ENCODE assay signal across 8 mouse cellular contexts in genomic region chr1:134454904-134455824, GRCm38 (mm10). TPM values are rescaled to one million over a fixed set of nuclear protein-coding genes. Genes with fewer than 3 reads are reported as not detected.
DNase-seq lines count a peak whose midpoint lies in the region; ATAC-seq and TF ChIP-seq lines count a peak whose summit lies in the region.

Klhl12 (plus strand) TSS chr1:134455531.

- H3K4me1 ChIP-seq in erythroblast, embryonic 14.5 days (ENCODE audit: control insufficient read depth): peaks cover 61% of the 10 kb centered on the region
- peaks cover 4% of the 10 kb centered on the region for H3K4me1 ChIP-seq in heart, embryonic 12.5 days (replicated peaks)
- H3K4me1 ChIP-seq in kidney, postnatal 0 days (replicated peaks; ENCODE audit: insufficient read depth, low read length): peaks cover 11% of the 10 kb centered on the region; the same call in 1 of the 2 replicates
- H3K4me1 ChIP-seq in liver, embryonic 11.5 days (replicated peaks; ENCODE audit: control insufficient read depth, insufficient read depth, low read length): peaks cover 14% of the 10 kb centered on the region
- H3K4me1 ChIP-seq in stomach, embryonic 14.5 days (ENCODE audit: control insufficient read depth, insufficient read depth, low read length): peaks cover 10% of the 10 kb centered on the region; the same call in 1 of the 2 replicates

- H3K9me3 ChIP-seq in erythroblast, embryonic 14.5 days (ENCODE audit: control insufficient read depth, low read length): no peaks in the 10 kb centered on the region
- no peaks in the 10 kb centered on the region for H3K9me3 ChIP-seq in heart, embryonic 12.5 days (replicated peaks)
- H3K9me3 ChIP-seq in kidney, postnatal 0 days (replicated peaks; ENCODE audit: low read length): no peaks in the 10 kb centered on the region
- no peaks in the 10 kb centered on the region for H3K9me3 ChIP-seq in liver, embryonic 11.5 days (ENCODE audit: control insufficient read depth, low read length)
- no peaks in the 10 kb centered on the region for H3K9me3 ChIP-seq in stomach, embryonic 14.5 days (ENCODE audit: control insufficient read depth, low read depth, low read length)

- H3K9ac ChIP-seq in heart, embryonic 12.5 days: peak within 1 kb of the TSS; percentile 79
- H3K9ac ChIP-seq in kidney, postnatal 0 days (ENCODE audit: low read depth, low read length): peak within 1 kb of the TSS; percentile 96
- peak within 1 kb of the TSS; percentile 93 for H3K9ac ChIP-seq in liver, embryonic 11.5 days (ENCODE audit: low read depth, low read length)
- peak within 1 kb of the TSS; percentile 72 for H3K9ac ChIP-seq in stomach, embryonic 14.5 days (replicated peaks; ENCODE audit: low read depth, low read length)

- H3K79me3 ChIP-seq in C2C12 (ENCODE audit: low read depth): peaks cover 2% of the 10 kb centered on the region

- WGBS in heart, embryonic 12.5 days: under 1% methylated on average over 61 of the region's 61 CpGs
- WGBS in kidney, postnatal 0 days: 1% methylated on average over 54 of the region's 61 CpGs
- under 1% methylated on average over 61 of the region's 61 CpGs for WGBS in liver, embryonic 11.5 days
- under 1% methylated on average over 57 of the region's 61 CpGs for WGBS in stomach, embryonic 14.5 days

- no peak for TF ChIP-seq CTCF in C2C12 (IDR thresholded peaks at IDR 0.05; ENCODE audit: control insufficient read depth, insufficient read depth, insufficient read length)
- peak; percentile 29; the same call in 1 of the 2 replicates for TF ChIP-seq CTCF in brain, embryonic 14.5 days (IDR thresholded peaks at IDR 0.05; ENCODE audit: borderline replicate concordance, extremely low read depth, insufficient read depth, insufficient read length)
- no peak for TF ChIP-seq CTCF in kidney, postnatal 0 days (IDR thresholded peaks at IDR 0.05; ENCODE audit: low read depth)

- H3ac ChIP-seq in C2C12 (ENCODE audit: control insufficient read depth, insufficient read length, low read depth): peak within 1 kb of the TSS; percentile 100

- H3K4me2 ChIP-seq in heart, embryonic 12.5 days: peak within 1 kb of the TSS; percentile 82
- peak within 1 kb of the TSS; percentile 84 for H3K4me2 ChIP-seq in kidney, postnatal 0 days (ENCODE audit: low read length)
- H3K4me2 ChIP-seq in liver, embryonic 11.5 days: peak within 1 kb of the TSS; percentile 86
- H3K4me2 ChIP-seq in stomach, embryonic 14.5 days (replicated peaks; ENCODE audit: low read depth, low read length): peak within 1 kb of the TSS; percentile 69

- H3K27me3 ChIP-seq in C2C12 (ENCODE audit: control insufficient read depth, insufficient read depth, insufficient read length): no peaks in the 10 kb centered on the region
- no peaks in the 10 kb centered on the region for H3K27me3 ChIP-seq in erythroblast, embryonic 14.5 days (ENCODE audit: control insufficient read depth)
- no peaks in the 10 kb centered on the region for H3K27me3 ChIP-seq in heart, embryonic 12.5 days (replicated peaks)
- no peaks in the 10 kb centered on the region for H3K27me3 ChIP-seq in kidney, postnatal 0 days (ENCODE audit: insufficient read depth, low read length)
- no peaks in the 10 kb centered on the region for H3K27me3 ChIP-seq in liver, embryonic 11.5 days (replicated peaks; ENCODE audit: control insufficient read depth, insufficient read depth, low read length)
- H3K27me3 ChIP-seq in stomach, embryonic 14.5 days (ENCODE audit: control insufficient read depth, insufficient read depth, low read length): no peaks in the 10 kb centered on the region

- ATAC-seq in heart, embryonic 12.5 days (ENCODE audit: insufficient number of reproducible peaks, low FRiP score): peak; percentile 97
- peak; percentile 97 for ATAC-seq in kidney, postnatal 0 days (replicated peaks; ENCODE audit: low FRiP score, low read depth)
- peak; percentile 91 for ATAC-seq in liver, embryonic 11.5 days (replicated peaks; ENCODE audit: low FRiP score)
- peak; percentile 94 for ATAC-seq in stomach, embryonic 14.5 days (ENCODE audit: insufficient number of reproducible peaks, insufficient read depth, low FRiP score, low read depth)

- H3K4me3 ChIP-seq in C2C12 (ENCODE audit: insufficient read depth, poor library complexity, severe bottlenecking): peak within 1 kb of the TSS; percentile 72
- peak within 1 kb of the TSS; percentile 87 for H3K4me3 ChIP-seq in erythroblast, embryonic 14.5 days (replicated peaks)
- H3K4me3 ChIP-seq in heart, embryonic 12.5 days: peak within 1 kb of the TSS; percentile 72
- H3K4me3 ChIP-seq in kidney, postnatal 0 days (replicated peaks; ENCODE audit: low read depth, low read length): peak within 1 kb of the TSS; percentile 94
- H3K4me3 ChIP-seq in liver, embryonic 11.5 days (ENCODE audit: low read depth, low read length): peak within 1 kb of the TSS; percentile 93
- peak within 1 kb of the TSS; percentile 97 for H3K4me3 ChIP-seq in stomach, embryonic 14.5 days (ENCODE audit: low read depth, low read length)

- H3K27ac ChIP-seq in heart, embryonic 12.5 days (ENCODE audit: poor library complexity, severe bottlenecking): peak within 1 kb of the TSS; percentile 65
- peak within 1 kb of the TSS; percentile 81 for H3K27ac ChIP-seq in kidney, postnatal 0 days
- peak within 1 kb of the TSS; percentile 59 for H3K27ac ChIP-seq in liver, embryonic 11.5 days (ENCODE audit: low read depth, low read length)
- peak within 1 kb of the TSS; percentile 72; the same call in 1 of the 2 replicates for H3K27ac ChIP-seq in stomach, embryonic 14.5 days (ENCODE audit: low read length)

- H3K79me2 ChIP-seq in C2C12 (ENCODE audit: control insufficient read depth, insufficient read depth): peaks cover 11% of the 10 kb centered on the region

- DNase-seq in brain, embryonic 14.5 days (ENCODE audit: low read depth): peak; percentile 97
- DNase-seq in kidney, postnatal 0 days (ENCODE audit: low spot score): peak; percentile 85
- DNase-seq in liver, embryonic 11.5 days (ENCODE audit: low spot score): peak; percentile 99
- DNase-seq in naive thymus-derived CD4-positive, alpha-beta T cell, adult 2 months (ENCODE audit: low read depth): peak; percentile 97

- H3K36me3 ChIP-seq in C2C12 (ENCODE audit: control insufficient read depth, insufficient read depth): no peaks in the 10 kb centered on the region
- H3K36me3 ChIP-seq in erythroblast, embryonic 14.5 days (ENCODE audit: control insufficient read depth): peaks cover 34% of the 10 kb centered on the region
- H3K36me3 ChIP-seq in heart, embryonic 12.5 days: peaks cover 16% of the 10 kb centered on the region
- H3K36me3 ChIP-seq in kidney, postnatal 0 days (ENCODE audit: insufficient read depth, low read length): no peaks in the 10 kb centered on the region
- peaks cover 6% of the 10 kb centered on the region for H3K36me3 ChIP-seq in liver, embryonic 11.5 days (ENCODE audit: control insufficient read depth, insufficient read depth, low read length)
- peaks cover 14% of the 10 kb centered on the region for H3K36me3 ChIP-seq in stomach, embryonic 14.5 days (ENCODE audit: control insufficient read depth, insufficient read depth, low read length)

- TF ChIP-seq POLR2A in brain, embryonic 14.5 days (IDR thresholded peaks at IDR 0.05; ENCODE audit: borderline replicate concordance, extremely low read depth, insufficient read depth, insufficient read length, poor library complexity, severe bottlenecking): peak; percentile 79

TF ChIP-seq in C2C12, 6 proteins besides CTCF, POLR2A, EP300 and RAD21:
- no peak for TF ChIP-seq MAX (IDR thresholded peaks at IDR 0.05)
- TF ChIP-seq CEBPB (IDR thresholded peaks at IDR 0.05; ENCODE audit: low read depth): peak; percentile 81

RNA-seq across cellular contexts. Expression of gene Klhl12, which starts in this region (rescaled TPM):
- polyA plus RNA-seq in C2C12 (2012; fragmentation: generic; extraction: Trizol): 6.5 TPM
- 22.5 and 24.9 TPM in 2 replicates for polyA plus RNA-seq in brain, embryonic 14.5 days (2012; rRNA removed)
- 0.63 and 1.1 TPM in 2 replicates for polyA plus RNA-seq in erythroblast, embryonic 14.5 days (2012)
- polyA plus RNA-seq in heart, embryonic 12.5 days (2016; fragmentation: Nextera tagmentation; extraction: Ambion mirVana): 18.8 and 20.4 TPM in 2 replicates
- 17.8 and 21.2 TPM in 2 replicates for polyA plus RNA-seq in kidney, postnatal 0 days (2015; fragmentation: Nextera tagmentation; extraction: Ambion mirVana)
- polyA plus RNA-seq in liver, embryonic 11.5 days (2014; fragmentation: Nextera tagmentation; extraction: Ambion mirVana): 44.5 and 46.0 TPM in 2 replicates
- polyA plus RNA-seq in stomach, embryonic 14.5 days (2014; fragmentation: Nextera tagmentation; extraction: Ambion mirVana): 20.3 and 23.1 TPM in 2 replicates

Comparison
In these comparisons a context has a peak if more than half of its experiments do, and no peak if none do; other contexts are left out.
1. Peak in every context shown above with its lines: DNase-seq, ATAC-seq, H3K4me3 ChIP-seq and H3K27ac ChIP-seq.